Mouse (Mus musculus): Measurements from ENCODE around the gene Stat6. TPM values are rescaled to one million over a fixed set of nuclear protein-coding genes. Genes with fewer than 3 reads are reported as not detected.

The Stat6 gene
- polyA plus RNA-seq, 1 experiment = 70.2 TPM

GRCm38 (mm10) chr10:127605756-127606155, 37.0 kb upstream of the Stat6 start:
- H3K27ac ChIP-seq (ENCODE audit: insufficient read depth, low read depth, low read length) = no peak overlapping the region
- DNase-seq = no peak
- H3K4me3 ChIP-seq (ENCODE audit: insufficient read depth, low read depth, low read length) = no peak overlapping the region
- no peaks in the 10 kb centered on the region for H3K27me3 ChIP-seq (replicated peaks; ENCODE audit: control insufficient read depth, insufficient read depth, low read length)
- TF ChIP-seq POLR2A (IDR thresholded peaks at IDR 0.05; ENCODE audit: low read depth, low read length) = no peak
- no peak for TF ChIP-seq CTCF (conservative IDR thresholded peaks at IDR 0.05; ENCODE audit: insufficient read depth, insufficient read length, low read depth, low read length)
- whole genome bisulfite sequencing = 89% methylated on average over 9 of the region's 9 CpGs
- 0 out of 2 replicates have a peak, but pooled peaks cover 3% of the 10 kb centered on the region for H3K4me1 ChIP-seq (ENCODE audit: control insufficient read depth, insufficient read depth, low read length)
- H3K36me3 ChIP-seq (ENCODE audit: control insufficient read depth, insufficient read depth, low read length) = no peaks in the 10 kb centered on the region

DNA sequence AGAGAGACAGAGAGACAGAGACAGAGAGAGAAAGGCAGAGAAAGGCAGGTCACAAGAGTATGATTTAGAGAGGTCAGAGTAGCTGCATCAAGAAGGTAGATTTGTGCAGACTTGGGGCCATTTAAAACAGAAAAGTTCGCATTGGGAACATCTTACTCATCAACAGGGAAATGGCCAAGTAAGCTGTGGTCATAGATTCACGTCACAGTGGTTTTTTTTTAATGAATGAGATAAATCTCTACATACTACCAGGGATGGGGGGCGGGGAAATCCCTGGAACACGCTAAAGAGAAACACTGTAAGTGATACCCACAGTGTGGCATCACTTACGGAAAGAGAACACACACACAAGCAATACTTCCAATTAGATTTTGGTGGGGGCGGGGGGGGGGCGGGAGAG, 35.7 kb upstream of the Stat6 start:
- H3K36me3 ChIP-seq (ENCODE audit: control insufficient read depth, insufficient read depth, low read length) = no peaks in the 10 kb centered on the region

GRCm38 (mm10) chr10:127609415-127610065, 33.2 kb upstream of the Stat6 start:
- H3K27me3 ChIP-seq (replicated peaks; ENCODE audit: control insufficient read depth, insufficient read depth, low read length) = no peaks in the 10 kb centered on the region
- 0 out of 2 replicates have a peak, but pooled peaks cover 2% of the 10 kb centered on the region for H3K4me1 ChIP-seq (ENCODE audit: control insufficient read depth, insufficient read depth, low read length)
- no peaks in the 10 kb centered on the region for H3K36me3 ChIP-seq (ENCODE audit: control insufficient read depth, insufficient read depth, low read length)
- no peak overlapping the region for H3K4me3 ChIP-seq (ENCODE audit: insufficient read depth, low read depth, low read length)
- no peak overlapping the region for H3K27ac ChIP-seq (ENCODE audit: insufficient read depth, low read depth, low read length)
- DNase-seq = no peak
- 59% methylated on average over 9 of the region's 9 CpGs for WGBS
- TF ChIP-seq CTCF (conservative IDR thresholded peaks at IDR 0.05; ENCODE audit: insufficient read depth, insufficient read length, low read depth, low read length) (no peak), POLR2A (IDR thresholded peaks at IDR 0.05; ENCODE audit: low read depth, low read length) (no peak)

More for the DNA sequence above, 35.7 kb upstream of the Stat6 start:
- Histone ChIP-seq H3K4me1 (ENCODE audit: control insufficient read depth, insufficient read depth, low read length) (0 out of 2 replicates have a peak, but pooled peaks cover 3% of the 10 kb centered on the region), H3K27ac (ENCODE audit: insufficient read depth, low read depth, low read length) (no peak overlapping the region), H3K27me3 (replicated peaks; ENCODE audit: control insufficient read depth, insufficient read depth, low read length) (no peaks in the 10 kb centered on the region), H3K4me3 (ENCODE audit: insufficient read depth, low read depth, low read length) (no peak overlapping the region)
- DNase-seq = no peak
- WGBS = 84% methylated on average over 7 of the region's 7 CpGs
- TF ChIP-seq POLR2A (IDR thresholded peaks at IDR 0.05; ENCODE audit: low read depth, low read length) = no peak
- no peak for TF ChIP-seq CTCF (conservative IDR thresholded peaks at IDR 0.05; ENCODE audit: insufficient read depth, insufficient read length, low read depth, low read length)

DNA sequence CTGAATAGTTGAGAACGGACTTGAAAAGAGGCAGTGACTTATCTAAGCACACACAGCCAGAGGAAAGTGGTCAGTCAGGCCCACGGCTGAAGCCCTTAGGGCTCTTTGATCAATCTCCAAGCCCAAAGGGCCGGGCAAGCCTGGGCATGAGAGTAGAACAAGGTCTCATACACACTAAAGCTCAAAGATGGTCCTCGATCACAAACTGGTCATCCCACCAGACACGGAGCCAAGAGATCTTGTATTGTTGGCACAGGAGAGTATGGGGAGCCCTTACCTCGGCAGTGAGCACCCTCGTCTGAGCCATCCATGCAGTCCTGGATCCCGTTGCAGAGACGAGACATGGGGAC, 32.7 kb upstream of the Stat6 start:
- no peaks in the 10 kb centered on the region for H3K36me3 ChIP-seq (ENCODE audit: control insufficient read depth, insufficient read depth, low read length)
- no peak for TF ChIP-seq CTCF (conservative IDR thresholded peaks at IDR 0.05; ENCODE audit: insufficient read depth, insufficient read length, low read depth, low read length)
- no peak overlapping the region for H3K27ac ChIP-seq (ENCODE audit: insufficient read depth, low read depth, low read length)
- no peaks in the 10 kb centered on the region for H3K4me1 ChIP-seq (ENCODE audit: control insufficient read depth, insufficient read depth, low read length)
- DNase-seq = no peak
- H3K4me3 ChIP-seq (ENCODE audit: insufficient read depth, low read depth, low read length) = no peak overlapping the region
- WGBS = 87% methylated on average over 9 of the region's 9 CpGs
- H3K27me3 ChIP-seq (replicated peaks; ENCODE audit: control insufficient read depth, insufficient read depth, low read length) = no peaks in the 10 kb centered on the region

GRCm38 (mm10) chr10:127612079-127612775, 30.6 kb upstream of the Stat6 start:
- 83% methylated on average over 14 of the region's 14 CpGs for WGBS
- no peaks in the 10 kb centered on the region for H3K27me3 ChIP-seq (replicated peaks; ENCODE audit: control insufficient read depth, insufficient read depth, low read length)
- H3K27ac ChIP-seq (ENCODE audit: insufficient read depth, low read depth, low read length) = no peak overlapping the region
- no peak for DNase-seq
- no peaks in the 10 kb centered on the region for H3K36me3 ChIP-seq (ENCODE audit: control insufficient read depth, insufficient read depth, low read length)
- H3K4me3 ChIP-seq (ENCODE audit: insufficient read depth, low read depth, low read length) = no peak overlapping the region
- TF ChIP-seq CTCF (conservative IDR thresholded peaks at IDR 0.05; ENCODE audit: insufficient read depth, insufficient read length, low read depth, low read length) = no peak
- no peaks in the 10 kb centered on the region for H3K4me1 ChIP-seq (ENCODE audit: control insufficient read depth, insufficient read depth, low read length)

DNA sequence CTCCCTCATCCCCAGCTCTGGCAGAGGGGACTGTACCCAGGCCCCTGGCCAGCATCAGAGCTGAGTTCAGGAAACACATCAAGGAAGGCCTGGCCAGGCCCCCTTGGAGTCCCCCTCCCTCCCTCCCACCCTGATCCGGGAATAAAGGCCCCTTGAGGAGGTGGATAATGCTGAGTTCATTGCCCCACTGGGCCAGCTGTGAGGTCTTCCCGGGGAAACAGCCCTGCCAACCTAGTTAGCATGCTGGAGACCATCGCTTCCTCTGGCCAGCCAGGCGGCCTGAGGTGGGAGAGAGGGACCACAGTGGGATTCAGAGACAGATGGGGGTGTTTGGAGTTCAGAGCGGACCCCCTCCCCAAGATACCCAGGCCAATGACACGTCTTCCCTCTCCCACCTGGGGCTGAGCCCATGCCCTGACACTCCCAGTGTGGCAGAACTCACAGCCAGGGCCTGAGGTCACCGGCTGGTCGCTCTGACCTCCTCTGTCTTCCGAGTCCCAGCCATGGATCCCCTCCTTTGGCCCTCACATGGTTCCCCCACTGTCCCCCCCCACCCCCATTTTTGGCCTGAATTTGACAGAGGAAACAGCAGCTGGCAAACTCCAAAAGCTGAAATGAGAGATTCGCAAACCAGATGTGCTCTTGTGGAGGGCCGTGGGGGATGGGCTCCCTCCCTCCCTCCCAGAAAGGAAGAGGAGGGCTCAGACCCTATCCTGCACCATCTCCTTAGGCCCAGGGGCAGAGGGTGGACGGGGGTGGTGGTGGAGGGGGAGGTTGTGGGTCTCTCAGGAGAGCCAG, 28.4 kb upstream of the Stat6 start:
- H3K36me3 ChIP-seq (ENCODE audit: control insufficient read depth, insufficient read depth, low read length) = no peaks in the 10 kb centered on the region
- peak overlapping the region; percentile 17; the same call in 1 of the 2 replicates for H3K27ac ChIP-seq (ENCODE audit: insufficient read depth, low read depth, low read length)
- WGBS = 57% methylated on average over 12 of the region's 12 CpGs
- TF ChIP-seq POLR2A (IDR thresholded peaks at IDR 0.05; ENCODE audit: low read depth, low read length) (no peak), CTCF (conservative IDR thresholded peaks at IDR 0.05; ENCODE audit: insufficient read depth, insufficient read length, low read depth, low read length) (no peak)
- no peaks in the 10 kb centered on the region for H3K27me3 ChIP-seq (replicated peaks; ENCODE audit: control insufficient read depth, insufficient read depth, low read length)
- H3K4me3 ChIP-seq (ENCODE audit: insufficient read depth, low read depth, low read length) = no peak overlapping the region
- DNase-seq = no peak
- H3K4me1 ChIP-seq (ENCODE audit: control insufficient read depth, insufficient read depth, low read length) = no peaks in the 10 kb centered on the region

- TF ChIP-seq CTCF (conservative IDR thresholded peaks at IDR 0.05; ENCODE audit: insufficient read depth, insufficient read length, low read depth, low read length) (no peak), POLR2A (IDR thresholded peaks at IDR 0.05; ENCODE audit: low read depth, low read length) (no peak)
- Histone ChIP-seq H3K36me3 (ENCODE audit: control insufficient read depth, insufficient read depth, low read length) (no peaks in the 10 kb centered on the region), H3K27ac (ENCODE audit: insufficient read depth, low read depth, low read length) (peak overlapping the region; percentile 53; the same call in 1 of the 2 replicates), H3K4me1 (ENCODE audit: control insufficient read depth, insufficient read depth, low read length) (no peaks in the 10 kb centered on the region), H3K27me3 (replicated peaks; ENCODE audit: control insufficient read depth, insufficient read depth, low read length) (no peaks in the 10 kb centered on the region), H3K4me3 (ENCODE audit: insufficient read depth, low read depth, low read length) (no peak overlapping the region)
- DNase-seq = no peak
- 57% methylated on average over 2 of the region's 2 CpGs for WGBS
Measured at GRCm38 (mm10) chr10:127615034-127615374, 27.8 kb upstream of the Stat6 start.

All from kidney, adult 2 months (tissue).